Mouse (Mus musculus) small intestine, adult 2 months (tissue): Measurements from ENCODE around the gene Hsd17b14.

ENCODE experiments used
- CTCF ChIP-seq: fragments of 200-500 bp; IDR thresholded peaks from 2 replicates; pipeline ENCODE4 v1.5.1; 2012; ENCODE audit warnings: low read depth, mild to moderate bottlenecking, control low read depth, inconsistent platforms, low read length, moderate library complexity, mixed read lengths; ENCODE audit not compliant: insufficient replicate concordance, insufficient read length; ENCODE audit errors: extremely low read depth
- POLR2A ChIP-seq: fragments of 200-500 bp; IDR thresholded peaks from 2 replicates; pipeline ENCODE4 v1.6.1; 2012; ENCODE audit warnings: low read depth, mild to moderate bottlenecking, control low read depth, inconsistent platforms, low read length, moderate library complexity

- TF ChIP-seq CTCF, result no peak
- TF ChIP-seq POLR2A, result no peak
These were observed 42.8 kb downstream of the Hsd17b14 start for GRCm38 (mm10) chr7:45597527-45597926.
